Mouse (Mus musculus): ENCODE results near the gene Gbf1.
"Not testable (repeated sequence)": the region's sequence is repeated elsewhere in the genome, so short reads cannot be mapped to it uniquely, and the experiment has no call there.

Gbf1 gene

GRCm38 (mm10) chr19:46152127-46152803, at the start of gene Gbf1:
Gene Gbf1, plus strand, starts transcription at chr19:46152509.
- POLR2A ChIA-PET = interaction anchor here (0.5 to 2.4 kb wide), 49 partner anchors 9 to 864 kb away, joined by 3 to 16 read pairs (median 4); partner anchors contain the start of genes Fbxl15 (in 3 of the 4), Borcs7 (in 1 of the 4), Cuedc2 (in 1 of the 4) and Elovl3 (in 1 of the 4)

GRCm38 (mm10) chr19:46103437-46104186, 48.7 kb upstream of the Gbf1 start:
- ChIA-PET CTCF (interaction anchor here in 1 of 4 experiments (0.7 kb wide), 1 partner anchor 276 kb away, joined by 3 read pairs; no protein-coding TSS in a partner anchor), POLR2A (interaction anchor here in 1 of 4 experiments (0.7 kb wide), 1 partner anchor 65 kb away, joined by 3 read pairs; no protein-coding TSS in a partner anchor)

More at GRCm38 (mm10) chr19:46152127-46152803, at the start of gene Gbf1:
- CTCF ChIA-PET = interaction anchor here (0.5 to 2.3 kb wide), 16 partner anchors 10 to 1102 kb away, joined by 3 to 20 read pairs (median 4); partner anchors contain the start of genes Nfkb2 (in 2 of the 4), Elovl3 (in 1 of the 4) and Sufu (in 1 of the 4)

- ChIA-PET CTCF (interaction anchor here in 1 of 4 experiments (0.7 kb wide), 1 partner anchor 277 kb away, joined by 3 read pairs; no protein-coding TSS in a partner anchor), POLR2A (interaction anchor here in 1 of 4 experiments (0.7 kb wide), 1 partner anchor 66 kb away, joined by 3 read pairs; no protein-coding TSS in a partner anchor)
Observed at GRCm38 (mm10) chr19:46104187-46104557, 48.1 kb upstream of the Gbf1 start.

- ChIA-PET CTCF (interaction anchor here in 2 of 4 experiments (1.0 to 1.1 kb wide), 2 partner anchors 16 to 24 kb away, joined by 4 to 9 read pairs; no protein-coding TSS in a partner anchor), POLR2A (interaction anchor here in 1 of 4 experiments (0.5 to 1.5 kb wide), 4 partner anchors 34 to 368 kb away, joined by 3 to 4 read pairs (median 3); no protein-coding TSS in a partner anchor)
Observed at GRCm38 (mm10) chr19:46110214-46110613, 42.1 kb upstream of the Gbf1 start.

- CTCF ChIA-PET = interaction anchor here (0.5 to 1.1 kb wide), 4 partner anchors 9 to 25 kb away, joined by 3 to 9 read pairs (median 4); no protein-coding TSS in a partner anchor
- POLR2A ChIA-PET = interaction anchor here in 3 of 4 experiments (0.5 to 1.5 kb wide), 6 partner anchors 20 to 368 kb away, joined by 3 to 7 read pairs (median 4); no protein-coding TSS in a partner anchor
Observed at GRCm38 (mm10) chr19:46110781-46111180, 41.5 kb upstream of the Gbf1 start.

- ChIA-PET CTCF (interaction anchor here in 2 of 4 experiments (0.6 to 1.5 kb wide), 5 partner anchors 21 to 1154 kb away, joined by 3 to 10 read pairs (median 3); no protein-coding TSS in a partner anchor), POLR2A (interaction anchor here in 1 of 4 experiments (0.6 to 0.9 kb wide), 3 partner anchors 13 to 411 kb away, joined by 3 to 4 read pairs (median 3); partner anchors contain the start of gene Elovl3)
Observed at GRCm38 (mm10) chr19:46114617-46115016, 37.7 kb upstream of the Gbf1 start.

GRCm38 (mm10) chr19:46119458-46119857, 32.9 kb upstream of the Gbf1 start:
- CTCF ChIA-PET = interaction anchor here in 2 of 4 experiments (0.6 to 1.8 kb wide), 3 partner anchors 8 to 25 kb away, joined by 3 to 5 read pairs (median 4); no protein-coding TSS in a partner anchor
- POLR2A ChIA-PET = interaction anchor here in 2 of 4 experiments (0.6 to 0.8 kb wide), 2 partner anchors 156 to 344 kb away, joined by 3 to 6 read pairs; no protein-coding TSS in a partner anchor

- ChIA-PET CTCF (interaction anchor here in 2 of 4 experiments (1.0 to 1.8 kb wide), 3 partner anchors 15 to 34 kb away, joined by 3 to 5 read pairs (median 4); no protein-coding TSS in a partner anchor), POLR2A (interaction anchor here in 1 of 4 experiments (0.6 kb wide), 1 partner anchor 245 kb away, joined by 5 read pairs; no protein-coding TSS in a partner anchor)
Observed at GRCm38 (mm10) chr19:46120872-46121271, 31.4 kb upstream of the Gbf1 start.

- ChIA-PET POLR2A (no interaction called here), CTCF (no interaction called here)
Observed at GRCm38 (mm10) chr19:46123876-46124275, 28.4 kb upstream of the Gbf1 start.

- CTCF ChIA-PET = no interaction called here
- POLR2A ChIA-PET = interaction anchor here in 1 of 4 experiments (0.7 kb wide), 1 partner anchor 50 kb away, joined by 3 read pairs; no protein-coding TSS in a partner anchor
Observed at GRCm38 (mm10) chr19:46124651-46125050, 27.7 kb upstream of the Gbf1 start.

- POLR2A ChIA-PET = interaction anchor here in 2 of 4 experiments (1.0 to 1.4 kb wide), 2 partner anchors 10 to 26 kb away, joined by 3 to 4 read pairs; partner anchors contain the start of gene Gbf1 (in 1 of the 2)
- CTCF ChIA-PET = no interaction called here
Observed at GRCm38 (mm10) chr19:46126301-46126700, 26.0 kb upstream of the Gbf1 start.

GRCm38 (mm10) chr19:46129737-46130136, 22.6 kb upstream of the Gbf1 start:
- CTCF ChIA-PET = not testable (repeated sequence)

GRCm38 (mm10) chr19:46131283-46131682, 21.0 kb upstream of the Gbf1 start:
- POLR2A ChIA-PET = interaction anchor here in 3 of 4 experiments (0.6 to 1.6 kb wide), 9 partner anchors 16 to 364 kb away, joined by 3 to 7 read pairs (median 3); partner anchors contain the start of genes Gbf1 (in 1 of the 3) and Pitx3 (in 1 of the 3)
- CTCF ChIA-PET = interaction anchor here in 2 of 4 experiments (0.9 to 1.6 kb wide), 7 partner anchors 117 to 1612 kb away, joined by 3 to 7 read pairs (median 4); partner anchors contain the start of gene Nfkb2 (in 1 of the 2)

More at GRCm38 (mm10) chr19:46129737-46130136, 22.6 kb upstream of the Gbf1 start:
- POLR2A ChIA-PET = not testable (repeated sequence)

GRCm38 (mm10) chr19:46131694-46132525, 20.4 kb upstream of the Gbf1 start, which contains the start of gene Elovl3:
Gene Elovl3, plus strand, starts transcription at chr19:46131897.
- ChIA-PET CTCF (interaction anchor here (0.6 to 1.6 kb wide), 13 partner anchors 20 to 1613 kb away, joined by 3 to 16 read pairs (median 4); partner anchors contain the start of gene Nfkb2 (in 2 of the 4)), POLR2A (interaction anchor here (0.5 to 1.6 kb wide), 11 partner anchors 15 to 367 kb away, joined by 3 to 7 read pairs (median 3); partner anchors contain the start of genes Gbf1 (in 1 of the 4) and Pitx3 (in 1 of the 4))

GRCm38 (mm10) chr19:46132577-46132976, 19.7 kb upstream of the Gbf1 start:
- CTCF ChIA-PET = interaction anchor here in 3 of 4 experiments (0.6 to 1.6 kb wide), 6 partner anchors 142 to 328 kb away, joined by 3 to 16 read pairs (median 4); partner anchors contain the start of gene Nfkb2 (in 2 of the 3)

GRCm38 (mm10) chr19:46135297-46135696, 17.0 kb upstream of the Gbf1 start:
- ChIA-PET CTCF (interaction anchor here (0.6 to 4.8 kb wide), 57 partner anchors 9 to 915 kb away, joined by 3 to 67 read pairs (median 4); partner anchors contain the start of genes Gbf1 (in 2 of the 4), Pitx3 (in 2 of the 4), Nfkb2 (in 1 of the 4) and Sufu (in 1 of the 4)), POLR2A (interaction anchor here in 2 of 4 experiments (0.6 to 2.6 kb wide), 15 partner anchors 9 to 262 kb away, joined by 3 to 16 read pairs (median 4); partner anchors contain the start of genes Gbf1 (in 2 of the 2), Fbxl15 (in 1 of the 2), Nolc1 (in 1 of the 2) and Pitx3 (in 1 of the 2))

More at GRCm38 (mm10) chr19:46132577-46132976, 19.7 kb upstream of the Gbf1 start:
- POLR2A ChIA-PET = interaction anchor here (0.5 to 1.3 kb wide), 5 partner anchors 44 to 931 kb away, joined by 3 read pairs; partner anchors contain the start of gene Actr1a (in 1 of the 4)

Data from embryonic stem cell, embryonic (primary cell).